Mouse (Mus musculus): ENCODE data around the gene Napb. TPM values are rescaled to one million over a fixed set of nuclear protein-coding genes. Genes with fewer than 3 reads are reported as not detected.
A peak's percentile ranks its signal among the peaks of the same experiment; 100 is the strongest.
"Not testable (repeated sequence)": the region's sequence is repeated elsewhere in the genome, so short reads cannot be mapped to it uniquely, and the experiment has no call there.

Gene Napb
- 1 to 10 TPM; 4.0 to 5.5 TPM for total RNA-seq (2021)
- long read RNA-seq, experiment 1, partial matches to known transcripts = 0 of 4 reads
- long read RNA-seq, experiment 1, other reads (novel, unspliced or antisense) = 4 of 4 reads
- long read RNA-seq, experiment 2, partial matches to known transcripts = 1 of 7 reads
- long read RNA-seq, experiment 2, other reads (novel, unspliced or antisense) = 6 of 7 reads

- intact Hi-C loops (cut with DNase I) = no loop called here
- DNase-seq = peak; percentile 85 to 90
Measured at GRCm38 (mm10) chr2:148732327-148733000, at the start of gene Napb. Gene Napb, minus strand, starts transcription at chr2:148732467.

GRCm38 (mm10) chr2:148781709-148782108 is 49.4 kb upstream of the Napb start, which contains the start of gene 8030411F24Rik:
Gene 8030411F24Rik, plus strand, starts transcription at chr2:148782009.
- intact Hi-C loops (cut with DNase I) = no loop called here
- DNase-seq = no peak

- intact Hi-C loops (cut with DNase I); DNase-seq: not testable (repeated sequence)
Measured at GRCm38 (mm10) chr2:148771397-148771796, 39.1 kb upstream of the Napb start, which contains the start of gene Cst11. Gene Cst11, minus strand, starts transcription at chr2:148771497.

GRCm38 (mm10) chr2:148763648-148764388 is 31.6 kb upstream of the Napb start:
- no peak for DNase-seq
- intact Hi-C loops (cut with DNase I) = no loop called here

GRCm38 (mm10) chr2:148754310-148754846 is 22.1 kb upstream of the Napb start:
- DNase-seq = no peak
- intact Hi-C loops (cut with DNase I) = loop anchor here (5.0 kb wide), 2 partner anchors 98 to 148 kb away; no protein-coding TSS in a partner anchor

GRCm38 (mm10) chr2:148751893-148752813 is 19.9 kb upstream of the Napb start:
- intact Hi-C loops (cut with DNase I) = loop anchor here (5.0 kb wide), 2 partner anchors 100 to 150 kb away; no protein-coding TSS in a partner anchor

GRCm38 (mm10) chr2:148750058-148750457 is 17.8 kb upstream of the Napb start, which contains the start of gene Cstl1:
Gene Cstl1, plus strand, starts transcription at chr2:148750358.
- no peak for DNase-seq
- intact Hi-C loops (cut with DNase I) = loop anchor here (5.0 kb wide), 2 partner anchors 102 to 152 kb away; no protein-coding TSS in a partner anchor

More at GRCm38 (mm10) chr2:148751893-148752813, 19.9 kb upstream of the Napb start:
- peak; percentile 15 to 33 for DNase-seq

- intact Hi-C loops (cut with DNase I) = no loop called here
- no peak for DNase-seq
Measured at GRCm38 (mm10) chr2:148743846-148744407, 11.7 kb upstream of the Napb start.

GRCm38 (mm10) chr2:148743001-148743400 is 10.7 kb upstream of the Napb start:
- intact Hi-C loops (cut with DNase I) = no loop called here
- DNase-seq = peak; percentile 23 to 52

- intact Hi-C loops (cut with DNase I) = no loop called here
- peak; percentile 30 to 31 for DNase-seq
Measured at GRCm38 (mm10) chr2:148731614-148732326, 497 bp downstream of the Napb start.

- intact Hi-C loops (cut with DNase I) = no loop called here
- DNase-seq = no peak
Measured at GRCm38 (mm10) chr2:148719271-148719995, 12.8 kb downstream of the Napb start.

GRCm38 (mm10) chr2:148717072-148717471 is 15.2 kb downstream of the Napb start:
- no peak for DNase-seq
- intact Hi-C loops (cut with DNase I) = no loop called here

- intact Hi-C loops (cut with DNase I) = no loop called here
- DNase-seq = no peak
Measured at GRCm38 (mm10) chr2:148712326-148712725, 19.9 kb downstream of the Napb start.

GRCm38 (mm10) chr2:148707202-148707530 is 25.1 kb downstream of the Napb start:
- no peak for DNase-seq
- intact Hi-C loops (cut with DNase I) = no loop called here

GRCm38 (mm10) chr2:148706409-148707201 is 25.7 kb downstream of the Napb start:
- intact Hi-C loops (cut with DNase I) = no loop called here
- DNase-seq = no peak

GRCm38 (mm10) chr2:148698571-148698970 is 33.7 kb downstream of the Napb start:
- no peak for DNase-seq
- intact Hi-C loops (cut with DNase I) = no loop called here

- no peak for DNase-seq
- intact Hi-C loops (cut with DNase I) = no loop called here
Measured at GRCm38 (mm10) chr2:148690781-148691180, 41.5 kb downstream of the Napb start.

All from gastrocnemius, postnatal 36 days (tissue).